Mouse (Mus musculus) C2C12 (cell line): ENCODE results near the gene Tube1.

Source experiments
- CEBPB ChIP-seq: IDR thresholded peaks from one replicate; pipeline ENCODE4 v1.6.1; 2011; ENCODE audit warnings: low read depth, mild to moderate bottlenecking, control low read depth, moderate library complexity
- CTCF ChIP-seq: IDR thresholded peaks from one replicate; pipeline ENCODE4 v1.5.1; 2011; ENCODE audit not compliant: control insufficient read depth, insufficient read depth, insufficient read length
- FOSL1 ChIP-seq: IDR thresholded peaks from one replicate; pipeline ENCODE4 v1.8.0; 2011; ENCODE audit warnings: mild to moderate bottlenecking, low read length; ENCODE audit not compliant: poor library complexity, insufficient read depth, severe bottlenecking
- MAX ChIP-seq: IDR thresholded peaks from one replicate; pipeline ENCODE4 v1.6.1; 2011; ENCODE audit warnings: mild to moderate bottlenecking, control low read depth
- MYOD1 ChIP-seq: IDR thresholded peaks from one replicate; pipeline ENCODE4 v1.6.1; 2011; ENCODE audit warnings: low read depth; ENCODE audit not compliant: control insufficient read depth, insufficient read length
- MYOG ChIP-seq: IDR thresholded peaks from one replicate; pipeline ENCODE4 v1.6.1; 2011; ENCODE audit not compliant: control insufficient read depth, insufficient read length; ENCODE audit errors: extremely low read depth
- USF1 ChIP-seq: IDR thresholded peaks from one replicate; pipeline ENCODE4 v1.6.1; 2011; ENCODE audit warnings: low read depth, mild to moderate bottlenecking, control low read depth, moderate library complexity

GRCm38 (mm10) chr10:39171134-39171533 lies 37.4 kb downstream of the Tube1 start:
- TF ChIP-seq CTCF = peak; percentile 77
- TF ChIP-seq CEBPB = no peak
- no peak for TF ChIP-seq USF1
- TF ChIP-seq MYOD1 = no peak
- TF ChIP-seq MYOG = no peak
- TF ChIP-seq FOSL1 = no peak
- no peak for TF ChIP-seq MAX
